Mouse (Mus musculus): Measurements from ENCODE around the gene Ccdc122.
A peak's percentile ranks its signal among the peaks of the same experiment; 100 is the strongest.

The Ccdc122 gene

DNA sequence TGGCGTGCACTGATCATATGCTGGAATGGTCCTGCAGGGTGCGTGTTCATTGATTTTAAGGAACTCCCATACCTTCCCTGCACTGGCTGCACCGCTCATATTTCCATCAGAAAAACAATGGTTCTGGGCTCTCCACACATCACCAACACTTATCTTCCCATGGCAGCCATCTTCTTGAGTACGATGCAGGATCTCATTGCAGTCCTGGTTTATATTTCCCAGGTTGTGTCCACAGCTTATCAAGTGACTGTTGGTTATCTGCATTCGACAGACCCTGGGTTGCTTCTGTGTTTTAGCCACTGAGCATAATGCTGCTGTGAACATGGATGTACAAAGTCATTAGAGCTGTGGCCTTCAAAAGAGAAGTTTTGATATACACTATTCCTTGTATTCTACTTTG lies 94.0 kb downstream of the Ccdc122 start:
- DNase-seq (ENCODE audit: low spot score in 2 of 2): no peak

DNA sequence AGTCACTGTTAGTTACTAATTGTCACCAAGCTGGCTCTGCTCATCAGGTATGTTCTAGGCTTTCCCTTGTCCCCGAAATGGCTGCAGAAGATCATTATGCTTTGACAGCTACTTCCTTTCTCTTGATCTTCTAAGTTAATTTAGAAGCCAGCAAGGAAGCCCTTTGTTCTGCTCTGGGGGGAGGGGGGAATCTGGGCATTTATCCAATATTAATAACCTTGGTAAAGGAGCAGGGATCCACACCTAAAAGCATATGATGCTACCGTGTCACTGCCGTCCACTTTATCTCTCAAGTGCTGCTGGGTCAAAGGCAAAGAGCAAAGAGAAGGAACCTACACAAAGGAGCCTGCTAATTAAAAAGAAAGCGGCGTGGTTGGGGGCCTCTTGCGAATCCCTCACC lies 100.4 kb downstream of the Ccdc122 start:
- DNase-seq (ENCODE audit: low spot score in 2 of 2): no peak

DNA sequence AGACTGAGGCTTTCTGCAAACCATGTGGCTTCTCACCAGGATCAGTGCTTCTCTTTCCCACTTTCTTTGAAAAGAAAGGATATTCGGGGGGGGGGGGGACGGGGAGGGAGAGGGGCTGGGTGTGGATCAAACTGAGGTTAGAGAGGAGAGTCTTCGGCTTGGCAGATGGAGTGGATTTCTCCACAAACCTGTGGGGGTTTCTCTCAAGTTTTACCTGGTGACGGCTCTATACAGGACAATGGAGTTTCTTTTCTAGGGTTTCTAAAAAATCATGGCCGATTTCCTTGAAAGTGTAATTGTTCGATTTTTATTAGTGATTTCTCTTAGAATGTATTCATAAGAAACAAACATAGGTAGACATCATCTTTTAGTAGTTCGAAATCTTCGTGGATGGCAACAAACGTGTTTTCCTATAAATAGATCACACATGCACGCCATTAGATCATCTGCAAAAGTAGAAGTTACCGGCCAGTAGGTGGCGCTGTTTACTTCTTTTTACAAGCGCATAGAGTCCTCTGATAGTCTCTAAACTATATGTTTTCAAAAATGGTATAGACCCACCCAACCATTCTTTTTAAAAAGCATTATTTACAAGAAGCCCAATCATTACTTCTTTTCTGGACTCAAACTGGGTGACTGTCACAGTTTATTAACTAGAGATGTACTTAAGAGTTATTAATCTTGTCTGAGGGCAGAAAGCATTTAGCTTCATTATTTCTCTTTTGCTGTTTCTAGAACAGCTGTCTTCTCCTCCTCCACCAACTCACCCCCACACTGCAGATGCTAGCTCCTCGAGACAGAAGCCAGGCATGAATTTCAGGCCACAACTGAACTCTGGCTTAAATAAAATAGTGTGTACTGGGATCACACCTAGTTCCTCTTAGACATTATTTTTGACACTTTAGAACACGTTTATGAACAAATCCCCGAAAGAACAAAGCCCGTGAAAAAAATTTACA lies 105.0 kb downstream of the Ccdc122 start:
- DNase-seq (ENCODE audit: low spot score in 2 of 2): peak; percentile 66 to 87

DNA sequence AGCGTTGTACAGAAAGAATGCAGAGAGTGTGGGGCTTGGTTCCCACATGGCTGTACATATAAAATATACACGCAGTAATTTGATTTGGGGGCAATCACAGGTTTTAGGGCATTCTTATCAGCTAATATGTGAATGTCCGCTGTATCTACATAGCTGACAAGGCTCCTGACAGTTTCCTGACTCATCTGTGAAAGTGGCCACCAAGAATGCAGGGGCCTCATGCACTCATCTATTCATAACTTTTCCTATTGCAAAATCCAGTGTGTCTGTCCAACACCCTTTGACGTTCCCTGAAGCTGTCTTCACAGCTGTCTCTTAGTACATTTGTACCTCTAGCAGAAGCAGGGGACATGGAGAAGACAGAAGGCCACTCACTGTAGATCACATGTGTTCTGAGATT lies 108.5 kb downstream of the Ccdc122 start:
- no peak for DNase-seq (ENCODE audit: low spot score in 2 of 2)

DNA sequence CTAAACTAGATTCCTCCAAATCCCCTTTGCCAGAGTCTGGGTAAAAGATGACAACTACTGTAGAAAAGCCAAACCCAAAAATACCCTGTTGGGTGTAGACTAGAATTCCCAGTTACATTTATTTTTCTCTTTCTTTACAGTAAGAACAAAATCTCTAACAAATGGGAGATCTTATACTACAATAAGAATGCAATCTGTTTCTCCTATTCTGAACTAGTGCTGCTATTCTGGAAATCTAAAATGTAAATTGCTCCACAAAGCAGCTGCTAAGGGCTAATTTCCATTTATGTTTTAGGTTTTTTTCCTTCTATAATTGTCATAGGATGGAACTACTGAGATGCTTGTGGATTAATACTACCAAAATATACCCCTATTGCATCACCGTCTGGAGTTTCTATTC lies 111.1 kb downstream of the Ccdc122 start:
- no peak for DNase-seq (ENCODE audit: low spot score in 2 of 2)

DNA sequence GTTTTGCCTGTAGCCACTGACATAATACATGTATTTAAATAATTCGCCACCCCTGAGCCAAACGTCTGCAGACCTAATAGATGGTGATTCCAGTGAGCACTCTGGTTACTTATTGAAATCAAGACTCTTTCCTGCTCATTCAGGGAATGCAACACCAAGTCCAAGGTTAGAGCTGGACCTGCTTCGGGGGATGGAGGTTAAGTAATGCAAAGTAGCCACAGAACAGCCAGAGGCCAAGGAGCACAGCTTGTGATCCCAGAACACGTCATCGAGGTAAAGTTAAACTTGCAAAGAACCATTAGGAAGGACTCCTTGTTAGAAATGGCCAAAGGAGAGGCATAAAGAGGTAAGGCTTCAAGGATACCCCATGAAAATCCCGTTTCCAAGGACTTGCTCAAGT lies 114.0 kb downstream of the Ccdc122 start:
- no peak for DNase-seq (ENCODE audit: low spot score in 2 of 2)

DNA sequence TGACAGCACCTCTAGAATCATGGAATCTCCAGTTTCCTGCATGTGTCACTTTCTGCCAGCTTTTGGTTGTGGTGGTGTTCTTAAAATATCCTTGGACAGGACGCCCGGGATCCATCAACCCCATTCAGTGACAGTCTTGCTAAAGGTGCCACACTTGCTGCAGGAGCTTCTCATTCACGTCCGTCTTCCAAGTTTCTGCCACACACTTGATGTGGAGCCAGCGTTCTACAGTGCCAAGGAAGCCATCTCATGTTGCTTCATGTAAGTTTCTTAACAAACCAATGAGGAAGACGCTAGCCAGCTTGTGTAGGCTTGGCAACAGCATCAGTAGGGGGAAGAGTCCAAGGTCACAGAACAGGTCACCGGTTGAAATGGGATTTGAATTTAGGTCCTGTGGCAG lies 114.9 kb downstream of the Ccdc122 start:
- DNase-seq (ENCODE audit: low spot score in 2 of 2): no peak

DNA sequence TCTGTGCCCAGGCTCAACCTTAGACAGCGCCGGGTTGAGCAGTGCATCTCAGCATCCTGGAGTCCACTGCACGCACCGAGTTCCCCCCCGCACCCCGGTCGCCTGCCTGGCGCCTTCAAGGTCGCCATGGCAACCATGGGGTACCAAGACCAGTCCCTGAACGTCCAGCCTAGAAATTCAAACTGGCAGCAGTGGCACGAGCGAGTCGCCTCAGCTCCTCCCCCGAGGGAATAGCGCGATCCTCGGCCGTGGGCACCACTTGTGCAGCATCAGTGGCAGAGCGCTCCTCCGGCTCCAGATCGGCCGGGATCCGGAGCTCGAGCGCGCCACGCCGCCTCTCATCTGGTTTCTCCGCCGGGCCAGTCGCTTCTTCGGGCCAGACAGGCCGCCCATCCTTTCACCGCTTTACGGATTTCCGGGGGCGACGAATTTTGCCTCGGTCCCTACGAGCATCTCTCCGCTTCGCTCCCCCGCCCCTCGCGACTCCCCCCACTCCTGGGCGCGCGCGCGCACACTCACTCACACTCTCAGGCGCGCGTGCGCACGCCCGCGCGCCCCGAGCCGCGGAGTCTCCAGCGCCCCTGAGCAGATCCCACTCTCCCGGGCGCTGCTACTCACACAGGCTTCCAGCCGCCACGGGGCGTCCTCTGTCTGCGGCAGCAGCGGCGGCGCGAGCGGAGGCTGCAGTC lies 119.8 kb downstream of the Ccdc122 start, which contains the start of gene Enox1:
Gene Enox1, plus strand, starts transcription at position 542 of the 689 bp plus-strand sequence.
- peak; percentile 81 to 83 for DNase-seq (ENCODE audit: low spot score in 2 of 2)

DNA sequence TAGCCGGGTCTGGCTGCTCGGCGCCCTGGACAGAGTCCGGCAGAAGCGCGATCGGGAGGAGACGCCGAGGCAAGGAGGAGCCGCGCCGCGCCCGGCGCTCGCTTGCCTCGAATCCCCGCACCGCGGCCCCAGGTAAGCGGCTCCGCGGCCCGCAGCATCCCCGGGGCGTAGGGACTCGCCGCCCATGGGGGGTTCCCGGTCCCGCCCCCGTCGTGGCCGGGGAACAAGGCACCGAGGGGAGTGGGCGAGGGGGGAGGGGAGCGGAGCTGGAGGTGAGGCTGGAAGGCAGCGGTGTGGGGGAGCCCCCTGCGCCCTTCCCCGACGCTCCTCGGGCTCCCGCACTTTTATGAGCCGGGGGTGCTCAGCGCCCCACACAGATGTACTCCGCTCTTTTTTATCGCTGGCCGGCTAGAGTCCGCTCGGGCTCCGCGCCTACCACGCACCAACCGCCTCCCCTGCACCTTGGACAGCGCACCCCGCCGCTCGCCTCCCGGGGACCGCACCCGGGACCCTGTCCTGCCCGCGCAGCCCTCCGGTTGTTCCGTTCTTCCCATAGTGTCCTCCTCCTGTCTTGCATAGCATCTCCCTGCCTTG lies 120.4 kb downstream of the Ccdc122 start:
- peak in 1 of 2 experiments; percentile 31 for DNase-seq (ENCODE audit: low spot score in 2 of 2)

DNA sequence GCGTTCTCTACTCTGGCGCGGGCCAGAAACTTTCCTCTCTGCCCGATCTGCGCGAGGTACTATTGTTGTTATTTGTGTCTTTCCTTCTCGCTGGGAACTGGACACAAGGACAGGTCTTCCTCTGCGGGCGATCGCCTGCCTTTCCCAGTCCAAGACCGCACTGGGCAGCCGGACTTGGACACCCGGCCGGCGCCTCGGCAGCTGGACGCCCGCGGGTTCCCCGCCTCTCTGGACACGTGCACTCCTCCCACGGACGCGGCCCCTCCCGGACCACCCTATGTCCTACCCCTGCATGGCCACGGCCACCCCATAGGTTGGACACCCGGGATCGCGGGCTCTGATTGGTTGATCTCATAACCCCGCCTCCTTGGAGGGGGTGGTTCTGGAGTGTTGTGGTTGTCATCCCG lies 120.9 kb downstream of the Ccdc122 start:
- DNase-seq (ENCODE audit: low spot score in 2 of 2): peak; percentile 88

DNA sequence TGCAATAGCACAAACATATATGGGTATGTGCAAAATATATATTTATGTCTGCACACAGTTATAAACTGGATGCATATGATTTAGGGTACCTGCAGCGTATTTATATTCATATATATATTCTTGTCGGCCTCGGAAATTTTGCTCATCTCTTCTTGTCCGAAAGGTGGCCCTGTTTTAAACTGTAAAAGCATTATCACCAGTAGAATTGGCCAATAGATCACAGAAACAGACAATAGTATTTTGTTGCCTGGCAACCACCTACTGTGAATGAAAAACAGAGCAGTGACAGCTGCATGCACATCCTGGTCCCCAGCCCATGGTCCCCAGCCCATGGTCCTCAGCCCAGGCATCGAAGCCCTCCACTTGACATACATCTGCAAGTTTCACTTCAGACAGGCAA lies 122.8 kb downstream of the Ccdc122 start:
- DNase-seq (ENCODE audit: low spot score in 2 of 2): no peak
